Mouse (Mus musculus) hematopoietic stem cell, adult 5-6 weeks (primary cell): ENCODE results near the gene Cct4. TPM values are rescaled to one million over a fixed set of nuclear protein-coding genes. Genes with fewer than 3 reads are reported as not detected.
A peak's percentile ranks its signal among the peaks of the same experiment; 100 is the strongest.

Experiments
- ATAC-seq, 2 experiments: fragments of 125-278 bp in 1 of 2; replicated peaks in 1 of 2; 2 replicates each; pipeline ENCODE4 v1.8.0; 2016 to 2017; ENCODE audit warnings: inconsistent platforms in 2 of 2, mild to moderate bottlenecking in 2 of 2, moderate number of reproducible peaks in 2 of 2, low read depth in 1 of 2, moderate TSS enrichment in 1 of 2; ENCODE audit not compliant: low FRiP score in 2 of 2, poor library complexity in 2 of 2, severe bottlenecking in 2 of 2, insufficient read depth in 1 of 2, low TSS enrichment in 1 of 2
- total RNA-seq: library from RNA; stranded (forward); fragments of 172-1452, 232-1000 nt; gene quantifications from 2 replicates; pipeline ENCODE4 v1.2.3, GENCODE M21; 2017

Cct4 gene
- total RNA-seq, 1 experiment from 2014 or later = 299 TPM

GRCm38 (mm10) chr11:22979221-22979620 is 11.1 kb upstream of the Cct4 start:
- ATAC-seq = no peak

- no peak for ATAC-seq
Measured at GRCm38 (mm10) chr11:22981041-22981440, 9.3 kb upstream of the Cct4 start.

- peak; percentile 8 to 9; a peak in 2 of 4 replicates for ATAC-seq
Measured at GRCm38 (mm10) chr11:22981543-22981950, 8.8 kb upstream of the Cct4 start.

GRCm38 (mm10) chr11:22981984-22982757 is 8.1 kb upstream of the Cct4 start, which contains the start of the genes Gm28048 and Commd1:
Gene Gm28048, minus strand, starts transcription at chr11:22982090.
Gene Commd1, minus strand, starts transcription at chr11:22982382.
- ATAC-seq = peak; percentile 85 to 94

- ATAC-seq = no peak
Measured at GRCm38 (mm10) chr11:22982846-22983245, 7.5 kb upstream of the Cct4 start.

- ATAC-seq = no peak
Measured at GRCm38 (mm10) chr11:22985510-22985909, 4.8 kb upstream of the Cct4 start.

- peak; percentile 29 to 40; a peak in 1 of 4 replicates for ATAC-seq
Measured at GRCm38 (mm10) chr11:22987357-22987756, 3.0 kb upstream of the Cct4 start.

- no peak for ATAC-seq
Measured at GRCm38 (mm10) chr11:22989786-22990185, 533 bp upstream of the Cct4 start.

GRCm38 (mm10) chr11:22991218-22991835 is 1.0 kb downstream of the Cct4 start:
- ATAC-seq = no peak

GRCm38 (mm10) chr11:22994271-22994670 is 4.0 kb downstream of the Cct4 start:
- ATAC-seq = no peak

- no peak for ATAC-seq
Measured at GRCm38 (mm10) chr11:22995461-22995860, 5.1 kb downstream of the Cct4 start.

- no peak for ATAC-seq
Measured at GRCm38 (mm10) chr11:22998308-22998707, 8.0 kb downstream of the Cct4 start.

- no peak for ATAC-seq
Measured at GRCm38 (mm10) chr11:23005276-23005675, 15.0 kb downstream of the Cct4 start.

GRCm38 (mm10) chr11:23007166-23007480 is 16.8 kb downstream of the Cct4 start:
- peak in 1 of 2 experiments; percentile 15; a peak in 2 of 4 replicates for ATAC-seq

- ATAC-seq = peak; percentile 94 to 95
Measured at GRCm38 (mm10) chr11:23007481-23008180, 17.3 kb downstream of the Cct4 start, which contains the start of gene Fam161a. Gene Fam161a, plus strand, starts transcription at chr11:23007531.

- ATAC-seq = peak; percentile 82 to 91
Measured at GRCm38 (mm10) chr11:23008181-23008823, 18.0 kb downstream of the Cct4 start.

GRCm38 (mm10) chr11:23008824-23009200 is 18.5 kb downstream of the Cct4 start:
- no peak for ATAC-seq

GRCm38 (mm10) chr11:23013096-23013495 is 22.8 kb downstream of the Cct4 start:
- ATAC-seq = no peak
